Mouse (Mus musculus): ENCODE measurements around the gene Elovl6. TPM values are rescaled to one million over a fixed set of nuclear protein-coding genes. Genes with fewer than 3 reads are reported as not detected.
A peak's percentile ranks its signal among the peaks of the same experiment; 100 is the strongest.

The Elovl6 gene
- total RNA-seq, 2 experiments from 2014 or later, result 1.1 to 1.6 TPM

DNA sequence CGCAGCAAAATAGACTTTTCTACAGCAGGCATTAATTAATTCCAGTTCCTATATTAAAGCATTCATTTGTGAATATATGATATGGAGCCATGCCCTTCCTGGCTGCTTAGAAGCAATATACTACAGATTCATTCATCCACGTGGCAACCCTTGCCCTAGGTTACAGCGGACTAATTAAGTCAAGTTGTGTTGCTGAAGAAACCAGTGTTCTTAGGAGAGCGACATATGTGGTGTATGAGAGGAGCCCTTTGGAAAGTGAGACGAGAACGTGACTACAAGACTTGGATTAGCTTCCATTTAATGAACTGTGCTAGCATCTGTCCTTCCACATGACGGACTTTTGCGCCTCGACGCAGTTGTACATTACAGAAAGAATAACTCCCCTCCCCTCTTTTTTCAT, 115.2 kb downstream of the Elovl6 start:
- no peak for DNase-seq

DNA sequence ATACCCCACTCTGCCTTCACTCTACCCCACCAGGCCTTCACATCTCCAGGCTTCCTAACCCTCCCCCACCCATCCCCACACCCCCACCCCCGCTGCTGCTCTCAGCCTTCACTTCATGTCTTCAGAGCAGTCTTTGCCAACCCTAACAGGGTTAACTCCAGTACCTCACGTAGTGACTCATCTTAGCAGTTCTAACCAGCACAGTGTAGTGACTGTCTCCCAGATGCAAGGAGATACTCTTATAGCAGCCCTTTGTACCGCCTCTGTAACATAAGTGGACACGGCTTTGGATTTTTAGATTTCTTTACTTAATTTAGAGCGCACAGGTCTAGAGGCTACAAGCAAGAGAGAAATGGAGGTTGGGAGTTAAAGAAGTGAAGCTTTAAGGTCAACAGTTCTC, 116.4 kb downstream of the Elovl6 start:
- no peak for DNase-seq

DNA sequence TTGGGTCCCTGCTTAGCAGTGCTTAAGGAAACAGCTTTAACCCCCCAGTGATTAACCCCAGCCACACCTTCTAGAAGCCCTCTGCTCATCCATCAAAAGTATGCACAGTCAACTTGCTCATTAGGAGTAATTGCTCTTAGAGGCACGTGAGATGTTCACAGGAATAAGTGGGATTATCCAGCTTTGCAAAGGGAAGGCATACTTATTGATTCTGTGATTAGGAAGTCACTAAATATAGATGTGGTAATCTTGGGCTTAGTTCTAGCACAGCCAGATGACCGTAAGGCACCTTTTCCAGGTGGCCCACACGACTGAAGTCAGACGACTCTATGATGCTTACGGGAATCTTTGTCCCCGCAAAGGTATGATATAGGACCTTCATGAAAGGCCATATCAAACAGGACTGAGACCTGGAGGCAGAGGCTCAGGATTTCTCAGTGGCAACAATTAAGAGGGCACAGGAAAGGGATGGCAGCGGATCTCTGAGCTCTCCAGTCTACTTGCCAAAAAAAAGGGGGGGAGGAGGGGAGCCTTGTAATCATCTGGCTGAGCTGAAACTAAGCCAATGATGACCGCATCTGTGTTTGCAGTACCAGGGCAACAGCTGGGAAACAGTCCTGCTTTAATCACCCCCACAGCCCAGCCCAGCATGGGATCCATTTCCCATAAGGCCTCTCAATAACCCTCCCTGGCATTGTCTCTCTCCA, 117.6 kb downstream of the Elovl6 start:
- peak; percentile 22 for DNase-seq

DNA sequence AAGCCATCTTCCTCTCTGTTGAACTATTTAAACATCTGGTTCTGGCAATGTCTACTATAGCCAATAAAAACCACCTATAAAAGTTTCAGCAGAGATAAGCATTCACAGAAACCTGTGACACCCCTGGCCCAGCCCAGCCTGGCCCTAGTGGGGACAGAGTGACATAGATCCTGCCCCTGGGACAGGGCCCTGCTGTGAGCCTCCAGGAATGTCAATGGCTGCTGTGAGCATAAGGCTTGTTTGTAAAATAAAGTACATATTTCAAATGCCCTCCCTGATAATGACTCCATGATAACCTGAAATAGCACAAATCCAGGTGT, 118.1 kb downstream of the Elovl6 start:
- no peak for DNase-seq

DNA sequence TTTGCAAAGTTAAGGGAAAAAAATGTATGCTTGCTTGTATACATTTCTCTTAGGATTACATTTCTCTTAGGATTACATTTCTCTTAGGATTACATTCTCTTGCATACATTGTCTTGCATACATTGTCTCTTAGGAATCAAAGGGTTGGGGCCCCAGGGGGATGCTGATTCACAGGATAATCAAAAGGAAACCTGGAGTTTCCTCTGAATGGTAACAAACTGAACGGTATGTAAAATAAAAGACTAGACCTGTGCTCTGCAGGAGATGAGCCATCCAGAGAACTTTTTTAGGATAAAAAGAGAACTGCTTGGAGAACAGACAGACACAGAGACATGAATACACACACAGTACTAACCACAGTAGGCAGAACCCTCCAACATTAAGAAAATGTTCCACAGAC, 118.8 kb downstream of the Elovl6 start:
- DNase-seq, result no peak

DNA sequence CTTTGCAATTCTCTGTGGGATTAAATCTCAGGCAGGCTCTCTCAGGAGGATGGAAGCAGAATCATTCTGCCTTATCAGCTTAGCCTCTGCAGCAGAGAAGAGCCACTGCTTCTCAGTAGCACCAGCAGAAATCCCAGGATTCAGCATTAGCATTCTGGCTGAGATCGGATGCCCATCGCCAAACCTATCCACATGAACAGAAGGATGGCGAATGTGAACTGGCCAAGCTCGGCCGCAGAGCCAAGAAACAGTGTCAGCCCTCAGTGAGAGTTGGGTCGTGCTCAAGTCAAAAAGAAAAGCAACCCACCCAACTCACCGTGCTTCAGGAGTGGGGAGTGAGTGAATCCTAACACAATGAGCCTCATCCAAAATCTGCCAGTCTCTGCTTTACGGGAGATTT, 119.6 kb downstream of the Elovl6 start:
- DNase-seq, result no peak

DNA sequence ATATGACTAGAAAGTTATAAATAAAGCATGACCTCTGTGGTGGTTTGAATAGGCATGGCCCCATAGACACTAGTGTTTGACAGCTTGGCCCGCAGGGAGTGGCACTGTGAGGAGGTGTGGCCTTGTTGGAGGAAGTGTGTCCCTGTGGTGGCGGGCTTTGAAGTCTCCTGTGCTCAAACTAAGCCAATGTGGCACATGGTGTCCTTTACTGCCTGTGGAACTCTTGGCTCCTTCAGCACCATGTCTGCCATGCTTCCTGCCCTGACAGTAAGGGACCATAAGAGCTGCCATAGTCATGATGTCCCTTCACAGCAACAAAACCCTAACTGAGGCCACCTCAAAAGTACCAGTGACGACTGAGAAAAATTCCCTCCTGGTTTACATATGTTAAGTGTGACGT, 120.3 kb downstream of the Elovl6 start:
- no peak for DNase-seq

DNA sequence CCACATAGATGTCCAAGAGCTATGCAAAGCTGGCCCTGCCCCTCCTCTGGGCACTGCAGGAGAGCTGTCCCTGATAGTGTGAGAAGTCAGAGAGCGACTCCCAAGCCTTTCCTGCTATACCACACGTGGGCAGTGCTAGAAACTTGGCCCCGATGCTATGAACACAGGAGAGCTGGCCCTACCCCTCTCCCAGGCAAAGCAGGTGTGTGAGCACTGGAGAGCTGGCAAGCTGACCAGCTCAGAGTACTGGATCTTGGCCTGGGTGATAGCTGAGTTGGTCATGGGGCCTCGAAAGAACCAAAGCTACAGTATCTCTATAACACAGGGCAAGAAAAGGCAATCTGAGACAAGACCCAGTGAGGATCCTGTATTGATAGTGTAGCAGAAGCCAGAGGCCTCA, 124.4 kb downstream of the Elovl6 start:
- DNase-seq, result no peak

DNA sequence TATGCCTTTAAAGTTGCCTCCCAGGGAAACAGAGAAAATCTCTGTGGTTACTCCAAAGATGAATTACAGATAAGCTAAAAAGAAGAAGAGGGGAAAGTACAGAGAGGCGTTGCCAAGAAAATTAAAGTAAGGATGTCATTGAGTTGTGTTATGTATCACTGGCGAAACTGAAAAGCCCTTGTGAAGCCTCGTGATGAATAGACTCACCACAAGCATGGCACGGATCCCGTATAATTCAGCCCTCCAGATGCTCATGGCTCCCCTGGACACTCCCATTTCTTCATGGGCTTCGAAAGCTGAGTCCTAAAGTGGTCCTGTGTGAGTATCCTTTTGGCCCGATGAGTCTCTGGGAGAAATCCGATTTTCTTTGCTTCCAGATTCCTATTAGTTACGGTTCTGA, 125.1 kb downstream of the Elovl6 start:
- no peak for DNase-seq

DNA sequence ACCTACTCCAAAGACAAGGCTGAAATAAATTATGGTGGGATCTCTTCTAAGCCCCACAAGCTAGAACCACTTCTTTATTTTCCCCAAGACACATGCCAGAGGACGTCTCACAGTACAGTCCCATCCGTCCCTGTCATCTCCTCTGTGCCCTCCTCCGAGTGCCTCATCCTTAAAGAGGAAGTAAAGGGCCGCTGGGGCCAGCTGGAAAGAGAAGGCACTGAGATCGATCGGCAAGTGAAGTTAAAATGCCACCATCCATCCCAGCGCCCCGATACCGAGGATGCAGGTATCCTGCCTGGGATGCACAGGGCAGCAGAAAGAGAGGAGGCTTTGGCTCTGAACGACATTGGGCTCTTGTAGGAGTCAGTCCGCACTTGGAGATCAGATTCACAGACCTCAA, 125.6 kb downstream of the Elovl6 start:
- no peak for DNase-seq

DNA sequence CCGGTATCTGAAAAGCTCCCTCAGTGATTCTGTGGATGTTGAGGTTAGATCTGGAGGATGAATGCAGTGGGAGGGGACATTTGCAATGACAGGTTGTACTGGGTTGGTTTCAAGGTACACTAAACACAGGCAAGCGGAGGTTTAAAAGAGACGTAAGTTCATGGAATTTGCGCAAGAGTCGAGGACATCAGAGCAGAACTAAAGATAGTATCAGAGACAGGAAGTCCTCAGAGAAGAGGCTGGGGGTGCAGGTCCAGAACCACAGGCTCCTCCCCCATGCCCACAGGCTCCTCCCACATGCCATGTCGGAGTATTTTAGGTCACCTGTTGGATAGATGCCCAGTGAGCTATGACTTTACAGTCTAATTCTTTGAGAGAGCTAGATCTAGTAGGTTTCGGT, 126.6 kb downstream of the Elovl6 start:
- DNase-seq, result no peak

DNA sequence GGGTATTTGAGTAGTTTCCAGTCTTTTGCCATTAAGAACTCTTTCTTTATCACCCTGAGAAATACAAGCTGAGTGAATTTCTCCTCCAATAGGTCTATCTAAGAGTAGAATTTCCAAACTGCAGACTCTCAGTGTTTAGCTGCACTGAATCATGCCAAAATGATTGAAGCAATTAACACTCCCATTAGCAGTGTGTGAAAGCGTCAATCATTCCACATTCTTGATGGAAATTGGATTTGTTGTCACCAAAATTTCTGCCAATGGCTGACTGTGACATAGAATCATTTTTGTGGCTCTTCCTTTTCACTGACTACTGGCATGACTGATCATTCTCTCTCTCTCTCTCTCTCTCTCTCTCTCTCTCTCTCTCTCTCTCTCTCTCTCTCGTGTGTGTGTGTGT, 131.8 kb downstream of the Elovl6 start:
- no peak for DNase-seq

DNA sequence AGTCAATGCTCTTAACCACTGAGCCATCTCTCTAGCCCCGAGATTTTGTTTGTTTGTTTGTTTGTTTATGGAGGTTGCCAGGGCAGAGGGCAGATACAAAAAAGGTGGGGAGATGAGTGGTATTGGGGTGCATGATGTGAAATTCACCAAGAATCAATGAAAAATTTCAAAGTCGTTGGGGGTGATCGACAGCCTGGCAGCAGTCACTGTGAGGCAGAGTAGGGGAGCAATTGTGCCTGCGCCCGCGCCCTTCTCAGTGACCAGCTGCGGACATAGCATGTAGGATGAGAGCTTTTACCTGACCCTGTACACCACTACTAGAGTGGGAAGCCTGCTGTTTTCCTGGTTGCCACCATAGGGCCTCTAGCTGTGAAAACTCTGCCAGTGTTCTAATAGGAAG, 143.8 kb downstream of the Elovl6 start:
- DNase-seq, result no peak

DNA sequence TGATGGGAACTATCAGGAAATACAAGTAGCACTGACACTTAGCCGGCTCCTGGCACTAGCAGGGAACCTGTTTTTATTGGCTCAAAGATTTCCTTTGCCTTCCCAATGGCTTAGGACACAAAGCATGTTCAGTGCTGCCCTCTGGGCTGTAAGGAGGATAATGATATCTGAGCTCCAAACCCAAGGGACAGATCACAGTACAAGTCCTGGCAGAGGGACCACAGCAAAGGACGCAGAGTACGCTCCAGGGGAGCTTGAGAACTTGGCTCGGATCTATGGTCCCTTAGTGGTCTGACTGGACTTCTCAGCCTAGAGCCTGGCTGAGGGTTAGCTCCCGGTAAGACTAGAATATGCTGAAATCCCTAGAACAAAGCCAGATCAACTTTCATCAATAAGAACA, 148.1 kb downstream of the Elovl6 start:
- peak; percentile 72 for DNase-seq

DNA sequence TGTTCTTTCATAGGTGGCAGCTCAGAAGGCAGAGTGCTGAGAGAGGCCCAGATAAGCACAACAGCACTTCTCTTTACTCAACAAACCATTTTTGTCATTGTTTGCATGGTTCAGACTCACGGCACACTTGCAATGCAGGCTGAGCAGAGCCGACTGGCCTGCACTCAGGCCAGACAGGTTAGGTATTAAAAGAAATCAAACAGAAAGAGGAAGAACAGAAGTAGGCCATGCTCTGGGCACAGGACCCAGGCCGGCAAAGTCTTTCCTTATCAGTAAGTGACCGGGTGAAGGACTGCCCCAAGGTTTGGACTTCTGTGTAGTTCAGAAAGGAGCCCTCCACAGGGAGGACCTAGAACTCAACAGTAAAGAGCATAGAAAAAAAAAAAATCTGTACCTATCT, 149.7 kb downstream of the Elovl6 start:
- no peak for DNase-seq

DNA sequence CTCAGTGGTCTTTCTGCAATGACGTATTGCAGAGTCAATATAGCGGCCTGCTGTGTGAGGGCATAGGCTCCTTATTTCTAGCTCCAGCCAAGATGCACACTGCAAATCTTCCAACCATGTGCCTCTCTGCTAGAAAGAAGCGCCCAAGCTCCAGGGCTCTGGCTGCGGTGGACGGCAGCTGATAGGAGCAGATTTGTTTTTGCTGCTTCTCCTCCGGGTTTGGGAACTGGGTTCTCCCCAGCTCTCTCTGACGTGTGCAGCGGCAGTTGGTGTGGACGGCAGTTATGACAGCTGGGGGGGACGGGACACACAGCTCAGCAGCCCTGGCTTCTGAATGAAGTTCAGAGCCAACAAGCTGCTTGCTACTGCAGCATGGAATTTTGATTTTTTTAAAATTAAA, 150.2 kb downstream of the Elovl6 start:
- DNase-seq, result no peak

DNA sequence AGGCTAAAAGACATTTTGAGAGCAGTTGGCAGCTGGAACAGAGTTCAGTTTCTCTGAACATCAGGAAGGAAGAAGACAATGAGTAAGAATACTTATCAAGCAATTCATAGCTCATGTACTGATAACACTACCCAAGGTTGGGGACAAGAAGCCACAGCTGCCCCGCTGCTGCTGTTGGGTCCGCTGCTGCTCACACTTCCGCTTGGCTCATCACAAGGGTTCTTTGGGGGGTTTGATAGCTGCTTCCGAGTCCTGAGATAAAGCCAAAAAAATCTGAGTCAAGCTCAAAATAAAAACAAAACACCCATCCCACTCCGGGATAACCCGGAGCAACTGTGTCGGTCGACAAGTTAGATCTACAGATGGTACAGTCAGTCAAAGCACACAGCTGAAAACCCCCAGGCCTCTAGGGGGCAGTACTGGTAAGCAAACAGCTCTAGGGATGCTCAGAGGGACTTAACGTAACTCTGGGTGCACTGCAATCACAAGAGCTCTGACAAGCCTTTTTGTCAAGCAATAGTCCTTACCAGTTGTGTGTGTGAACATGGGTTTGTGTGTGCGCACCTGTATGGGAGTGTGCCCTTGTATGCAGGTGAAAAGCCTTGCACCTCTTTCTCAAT, 151.0 kb downstream of the Elovl6 start:
- DNase-seq, result no peak

DNA sequence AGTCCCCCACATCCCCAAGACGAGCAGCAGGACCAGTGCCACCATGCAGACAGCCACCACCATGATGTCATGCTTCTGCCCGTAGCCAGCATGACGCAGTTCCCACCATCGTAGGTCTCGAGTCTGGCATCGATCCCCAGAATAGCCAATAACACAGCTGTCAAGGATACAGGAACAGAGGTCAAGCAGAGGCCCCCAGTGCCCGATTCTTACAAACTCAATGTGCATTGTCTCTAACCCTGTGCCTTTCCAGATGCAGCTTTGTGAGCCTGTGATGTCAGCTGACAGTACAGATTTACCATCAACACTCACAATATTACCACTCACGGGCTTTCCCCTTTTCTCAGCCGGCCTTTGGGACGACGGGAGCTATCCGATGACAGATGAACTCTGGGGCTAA, 154.0 kb downstream of the Elovl6 start:
- DNase-seq, result no peak

DNA sequence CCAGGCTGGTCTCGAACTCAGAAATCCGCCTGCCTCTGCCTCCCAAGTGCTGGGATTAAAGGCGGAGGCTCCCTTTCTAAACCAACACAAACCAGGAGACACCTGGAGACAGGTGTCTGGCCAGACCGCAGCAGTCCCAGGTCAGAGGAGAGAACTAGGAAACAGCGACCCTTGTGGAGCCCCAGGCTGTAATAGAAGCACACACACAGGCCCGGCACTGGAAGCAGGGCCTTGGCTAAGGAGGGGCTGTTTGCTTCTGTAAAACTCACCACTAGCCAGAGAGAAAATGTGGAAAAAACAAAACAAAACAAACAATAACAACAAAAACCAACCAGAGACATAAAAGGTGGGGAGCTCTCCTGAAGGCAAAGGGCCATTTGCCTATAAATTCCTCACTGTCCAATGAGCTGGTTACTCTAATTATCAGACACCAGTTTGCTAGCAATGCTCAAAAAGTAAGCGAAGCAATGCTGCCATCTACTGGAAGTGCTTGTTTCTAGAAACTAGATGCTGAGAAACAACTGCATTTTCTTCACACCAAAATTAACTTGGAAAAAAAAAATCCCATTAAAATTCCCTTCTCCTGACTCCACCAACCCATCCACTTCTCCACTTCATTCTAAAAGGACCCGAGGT, 154.7 kb downstream of the Elovl6 start:
- no peak for DNase-seq

DNA sequence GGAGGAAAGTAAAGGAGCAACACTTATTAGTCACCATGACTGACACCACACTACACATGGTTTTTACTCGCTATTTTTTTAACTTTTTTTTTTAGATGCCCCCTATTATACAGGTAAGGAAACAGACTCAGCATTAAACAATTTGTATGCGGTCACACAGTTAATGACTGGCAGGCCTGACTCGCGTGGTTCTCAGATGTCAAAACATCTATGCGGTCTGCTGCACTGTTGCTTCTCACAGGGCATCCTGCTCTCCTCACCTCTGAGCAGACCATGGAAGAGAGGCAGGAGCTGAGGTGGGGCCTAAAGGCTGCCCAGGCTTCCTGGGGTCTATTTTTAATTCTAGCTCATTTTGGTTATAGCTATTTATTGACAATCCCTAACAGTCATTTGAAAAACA, 155.3 kb downstream of the Elovl6 start:
- no peak for DNase-seq

Data from gastrocnemius, postnatal 25 days (tissue).